Comparison of ENCODE assay signal across 7 mouse cellular contexts in genomic region chr17:17293932-17294534, GRCm38 (mm10).
DNase-seq lines count a peak whose midpoint lies in the region; ATAC-seq lines count a peak whose summit lies in the region.
"Not testable (repeated sequence)": the region's sequence is repeated elsewhere in the genome, so short reads cannot be mapped to it uniquely, and the experiment has no call there.

No protein-coding gene starts in this region.

- H3K27ac ChIP-seq in intestine, embryonic 16.5 days (ENCODE audit: low read length); midbrain, embryonic 11.5 days (ENCODE audit: low read depth, low read length): not testable (repeated sequence)

- DNase-seq in adrenal gland, adult 8-10 months = peak; percentile 91
- DNase-seq in embryo, embryonic 9.5 days (ENCODE audit: extremely low spot score) = peak; percentile 81
- DNase-seq in gastrocnemius, postnatal 4 days (ENCODE audit: low spot score in 2 of 2) = peak; percentile 36 to 77
- peak; percentile 87 to 91 for DNase-seq in left cerebral cortex, postnatal 36 days (ENCODE audit: low spot score in 2 of 2)
- DNase-seq in midbrain, embryonic 11.5 days (ENCODE audit: low spot score, missing footprints) = peak; percentile 98
- DNase-seq in skeletal muscle tissue, adult 2 months (ENCODE audit: low read depth, low spot score) = peak; percentile 75

- H3K4me1 ChIP-seq in intestine, embryonic 16.5 days (ENCODE audit: control insufficient read depth, insufficient read depth, low read length); midbrain, embryonic 11.5 days (ENCODE audit: control insufficient read depth, insufficient read depth, low read length): not testable (repeated sequence)

- not testable (repeated sequence) for H3K9me3 ChIP-seq in intestine, embryonic 16.5 days (ENCODE audit: control insufficient read depth, low read length); midbrain, embryonic 11.5 days (ENCODE audit: control insufficient read depth, low read length)

- not testable (repeated sequence) for H3K27me3 ChIP-seq in intestine, embryonic 16.5 days (replicated peaks; ENCODE audit: control insufficient read depth, insufficient read depth, low read length); midbrain, embryonic 11.5 days (ENCODE audit: control insufficient read depth, insufficient read depth, low read length)

- 0% methylated on average over 13 of the region's 13 CpGs for WGBS in intestine, embryonic 16.5 days
- 0% methylated on average over 13 of the region's 13 CpGs for WGBS in midbrain, embryonic 11.5 days

- ATAC-seq in intestine, embryonic 16.5 days = peak; percentile 100
- ATAC-seq in midbrain, embryonic 11.5 days (ENCODE audit: low FRiP score) = peak; percentile 99

- peak overlapping the region; percentile 43; the same call in 1 of the 2 replicates for H3K9ac ChIP-seq in intestine, embryonic 16.5 days (ENCODE audit: low read depth, low read length)
- H3K9ac ChIP-seq in midbrain, embryonic 11.5 days (ENCODE audit: low read length) = peak overlapping the region; percentile 30; the same call in 1 of the 2 replicates

- H3K4me2 ChIP-seq in intestine, embryonic 16.5 days (ENCODE audit: low read depth, low read length) = not testable (repeated sequence)
- H3K4me2 ChIP-seq in midbrain, embryonic 11.5 days = peak overlapping the region; percentile 35; the same call in 1 of the 2 replicates

- intact Hi-C loops in left cerebral cortex, postnatal 36 days (cut with DNase I) = not testable (repeated sequence)

- H3K36me3 ChIP-seq in intestine, embryonic 16.5 days (ENCODE audit: control insufficient read depth, insufficient read depth, low read length); midbrain, embryonic 11.5 days (ENCODE audit: control insufficient read depth, insufficient read depth, low read length): not testable (repeated sequence)

- peak overlapping the region; percentile 48 for H3K4me3 ChIP-seq in intestine, embryonic 16.5 days (ENCODE audit: low read length)
- H3K4me3 ChIP-seq in midbrain, embryonic 11.5 days (ENCODE audit: low read depth, low read length) = peak overlapping the region; percentile 43
